Mouse (Mus musculus) ES-E14 (cell line): Measurements from ENCODE around the gene Nupr1.

Experiments
- CHD2 ChIP-seq: IDR thresholded peaks from 2 replicates; pipeline ENCODE4 v1.6.1; 2014; ENCODE audit warnings: mild to moderate bottlenecking, low read depth, low read length, inconsistent platforms
- HCFC1 ChIP-seq: IDR thresholded peaks from 2 replicates; pipeline ENCODE4 v1.6.1; 2012; ENCODE audit warnings: low read length, inconsistent platforms, borderline replicate concordance; ENCODE audit not compliant: insufficient read depth
- MAFK ChIP-seq: IDR thresholded peaks from 2 replicates; pipeline ENCODE4 v1.6.1; 2014; ENCODE audit warnings: mild to moderate bottlenecking, low read depth, low read length, inconsistent platforms; ENCODE audit not compliant: insufficient read depth
- ZNF384 ChIP-seq: IDR thresholded peaks from 2 replicates; pipeline ENCODE4 v1.6.1; 2012; ENCODE audit warnings: low read depth, low read length, inconsistent platforms

DNA sequence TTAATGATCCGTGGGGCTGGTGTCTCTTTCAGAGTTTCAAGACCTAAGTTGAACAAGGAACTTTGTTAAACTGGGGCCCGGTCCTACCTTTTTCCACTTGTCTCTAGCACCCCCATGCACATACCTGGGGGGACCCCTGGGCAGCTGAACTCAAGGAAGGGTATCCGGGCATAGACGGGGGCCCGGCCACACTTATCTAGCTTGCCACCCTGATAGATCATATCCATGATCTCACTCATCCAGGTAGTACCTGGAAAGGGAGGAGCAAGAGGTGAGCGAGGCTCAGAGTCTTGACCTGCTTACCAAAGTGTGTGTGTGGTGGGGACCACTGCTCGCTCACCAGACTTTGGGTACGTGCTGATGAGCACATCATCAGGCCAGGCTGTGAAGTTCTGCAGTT is 44.4 kb upstream of the Nupr1 start:
- TF ChIP-seq CHD2 (no peak), MAFK (no peak), ZNF384 (no peak), HCFC1 (no peak)
